Mouse (Mus musculus) thymus, postnatal 14 days (tissue): ENCODE data around the gene AI464131.

Source experiments
- DNase-seq: peaks from one replicate; pipeline ENCODE4 v3.0.0; 2021

Gene AI464131

DNA sequence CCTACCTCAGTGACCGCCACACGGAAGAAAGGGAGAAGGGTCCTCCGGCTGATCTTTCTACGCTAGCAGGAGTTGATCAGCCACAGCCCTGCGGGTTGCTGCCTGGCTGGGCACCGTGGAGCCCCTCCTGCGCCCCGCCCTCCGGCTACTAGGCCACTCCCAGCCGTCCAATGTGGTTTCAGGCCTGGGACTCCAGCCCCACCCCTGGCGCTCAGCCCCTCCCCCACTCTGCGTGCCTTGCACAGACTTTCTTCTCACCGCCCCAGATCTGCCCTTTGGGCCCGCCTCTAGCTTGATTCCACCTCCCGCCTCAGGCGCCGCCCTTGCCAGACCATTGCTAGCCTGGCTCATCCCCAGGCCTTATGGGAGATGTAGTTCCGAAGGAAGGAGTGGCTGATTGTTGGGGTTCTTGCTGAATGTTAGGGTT is at the start of gene AI464131:
AI464131 (minus strand) TSS at position 91 of the 427 bp plus-strand sequence.
- peak; percentile 72 for DNase-seq

DNA sequence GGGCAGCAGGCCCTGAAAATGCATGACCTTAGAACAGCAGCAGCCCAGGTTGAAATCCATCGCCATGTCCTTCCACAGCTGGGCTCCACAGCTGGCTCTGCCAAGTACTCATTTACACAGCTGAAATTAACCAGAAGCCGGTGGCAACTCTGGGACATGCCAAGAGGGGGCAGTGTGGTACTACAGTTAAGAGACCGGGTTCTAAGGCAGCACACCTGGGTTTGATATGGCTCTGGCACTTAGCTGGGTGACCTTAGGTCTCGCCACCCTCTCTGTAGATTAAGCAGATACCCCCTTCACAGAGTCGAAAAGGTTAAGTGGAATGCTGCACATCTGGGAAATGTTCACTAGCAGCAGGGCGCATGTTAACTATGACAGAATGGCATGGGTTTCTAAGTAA is 49.7 kb upstream of the AI464131 start:
- DNase-seq, result peak; percentile 80

DNA sequence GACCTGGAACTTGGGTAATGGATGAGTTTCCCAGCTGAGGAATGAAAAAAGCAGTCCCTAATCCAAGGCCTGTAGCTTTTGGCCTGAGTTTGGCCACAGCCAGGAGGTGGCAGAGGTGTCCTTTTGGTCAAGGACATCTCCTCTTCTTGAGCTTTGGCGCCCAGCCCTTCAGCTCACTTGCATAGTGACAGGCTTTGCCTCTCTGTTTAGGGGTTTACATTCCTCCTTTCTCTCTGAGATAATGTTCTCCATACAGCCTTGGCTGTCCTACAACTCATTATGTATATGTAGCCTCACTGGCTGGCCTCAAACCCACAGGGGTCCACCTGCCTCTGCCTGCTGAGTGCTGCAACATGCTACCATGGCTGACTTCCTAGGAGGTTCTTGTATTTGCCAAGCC is 44.2 kb upstream of the AI464131 start:
- DNase-seq, result no peak

DNA sequence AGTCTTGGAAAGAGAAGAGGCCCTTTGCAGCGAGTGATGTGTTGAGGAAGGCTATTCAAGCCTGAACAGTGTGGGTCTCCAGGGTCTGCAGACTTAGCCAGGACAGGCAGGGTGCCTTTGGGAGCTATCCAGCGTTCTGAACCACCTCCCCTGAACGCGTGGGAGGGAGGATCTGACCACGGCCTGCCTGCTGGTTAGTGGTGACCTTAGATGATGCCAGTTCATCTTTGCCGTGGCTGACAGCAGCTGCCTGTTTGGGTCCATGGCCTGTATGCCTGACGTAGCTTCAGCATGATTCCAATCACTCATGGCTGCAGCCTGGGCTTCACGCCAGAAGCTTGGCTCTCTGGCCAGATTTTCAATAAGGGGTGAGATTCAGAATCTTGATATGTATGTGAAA is 43.1 kb upstream of the AI464131 start:
- DNase-seq, result peak; percentile 9

DNA sequence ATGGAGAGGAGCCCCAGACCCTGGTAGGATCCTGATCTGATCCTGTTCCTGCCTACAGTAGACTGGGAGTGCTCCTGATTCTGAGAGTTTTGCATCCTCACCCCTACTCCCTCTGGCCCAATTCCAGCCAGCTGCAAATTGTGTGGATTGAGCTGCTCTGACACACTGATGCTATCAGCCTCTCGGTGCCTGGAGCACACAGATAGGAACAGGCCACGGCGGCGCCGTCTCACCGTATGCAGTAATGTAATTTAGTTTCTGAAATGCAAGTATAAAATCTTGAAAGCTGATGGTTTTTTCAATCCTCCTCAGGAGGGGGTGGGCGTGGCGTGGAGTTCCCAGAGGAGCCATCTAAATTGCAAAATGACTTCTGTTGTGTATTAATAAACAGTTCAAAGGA is 39.3 kb upstream of the AI464131 start:
- no peak for DNase-seq

DNA sequence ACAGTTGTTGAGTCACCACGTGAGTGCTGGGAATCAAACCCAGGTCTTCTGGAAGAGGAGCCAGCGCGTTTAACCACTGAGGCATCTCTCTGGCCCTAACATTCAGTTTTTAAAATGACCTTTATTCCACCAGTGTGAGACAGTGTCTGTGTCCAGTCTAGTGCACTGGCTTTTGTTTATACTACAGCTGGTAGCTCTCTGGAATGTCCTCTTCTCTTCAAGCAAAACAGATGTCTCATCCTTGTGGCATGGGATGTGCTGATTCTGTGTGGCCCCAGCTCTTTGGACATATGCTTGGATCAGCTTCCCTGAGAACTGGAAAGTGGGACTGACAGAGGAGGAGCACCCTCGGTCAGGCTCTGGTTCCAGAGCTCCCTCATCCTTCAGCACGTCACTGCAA is 32.0 kb upstream of the AI464131 start:
- no peak for DNase-seq

DNA sequence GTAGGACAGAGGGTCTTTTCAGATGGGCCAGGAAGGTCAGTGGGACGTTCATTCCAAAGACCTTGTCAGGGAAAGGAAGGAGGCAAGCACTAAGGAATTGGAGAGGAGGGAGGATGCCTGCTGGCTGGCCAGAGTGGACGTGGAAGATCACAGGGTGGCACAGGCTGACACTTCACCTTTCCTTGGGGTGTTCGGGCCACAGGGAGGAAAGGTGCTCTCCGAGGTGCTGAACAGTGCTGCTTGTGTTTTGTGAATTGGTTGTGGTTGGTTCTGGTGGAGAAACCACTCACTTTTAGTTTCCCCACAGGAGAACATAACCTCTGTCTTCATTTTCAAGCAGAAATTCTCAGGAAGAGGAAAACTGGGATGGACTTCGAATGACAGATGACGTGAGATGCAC is 29.5 kb upstream of the AI464131 start:
- DNase-seq, result peak; percentile 26

DNA sequence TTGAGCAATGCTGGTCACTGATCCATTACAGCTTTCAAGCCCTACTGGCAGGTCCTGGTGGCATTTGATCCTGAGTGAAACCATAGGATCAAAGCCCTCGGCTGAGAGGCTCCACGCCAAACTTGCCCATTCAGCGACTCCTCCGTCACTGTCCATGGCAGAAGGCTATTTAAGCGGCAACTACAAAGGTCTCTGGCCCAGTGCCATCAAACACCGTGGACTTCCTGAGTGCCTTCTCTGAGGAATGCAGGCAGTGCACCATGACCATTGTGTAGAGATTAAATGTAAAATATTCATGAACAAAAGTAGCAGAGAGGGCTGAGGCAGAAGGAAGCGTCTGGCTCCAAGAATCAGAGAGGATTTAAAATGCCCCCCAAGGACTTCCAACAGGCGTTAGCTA is 25.1 kb upstream of the AI464131 start:
- no peak for DNase-seq

DNA sequence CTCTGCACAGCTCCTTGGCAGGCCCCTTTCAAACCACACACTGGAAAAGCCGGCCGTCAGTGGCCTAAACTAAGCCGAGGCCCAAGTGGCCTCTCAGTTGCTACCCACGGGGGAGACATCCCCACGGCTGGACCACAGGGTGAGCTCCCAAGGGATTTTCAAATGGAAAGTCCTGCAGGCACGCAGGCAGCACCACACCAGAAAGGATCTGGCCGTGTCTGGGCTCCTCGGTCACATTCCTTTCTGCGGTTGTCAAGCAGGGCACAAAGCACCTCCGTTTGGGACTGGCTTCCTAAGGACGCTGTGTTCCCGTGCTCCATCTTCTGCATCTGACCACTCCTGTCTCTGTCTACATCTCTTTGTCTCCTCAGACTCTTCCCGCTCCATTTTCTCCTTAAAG is 24.2 kb upstream of the AI464131 start:
- no peak for DNase-seq

DNA sequence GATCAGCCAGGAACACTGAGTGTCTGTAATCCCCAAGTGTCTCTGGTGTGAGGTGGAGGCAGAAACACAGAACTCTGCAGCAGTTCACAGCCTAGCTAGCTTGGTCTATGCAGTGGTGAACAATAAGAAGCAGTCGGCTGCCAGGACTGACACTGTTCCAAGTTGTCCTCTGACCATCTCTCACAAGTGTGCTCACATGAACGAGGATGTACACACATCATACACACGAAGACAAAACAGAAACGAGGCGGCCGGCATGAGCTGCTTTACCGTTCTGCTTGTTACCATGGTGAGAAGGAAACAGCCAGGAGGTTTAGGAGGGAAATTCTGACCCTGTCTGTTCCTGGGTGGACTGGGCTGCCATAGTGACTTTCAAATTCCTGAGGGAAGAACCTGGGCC is 23.7 kb upstream of the AI464131 start:
- no peak for DNase-seq

DNA sequence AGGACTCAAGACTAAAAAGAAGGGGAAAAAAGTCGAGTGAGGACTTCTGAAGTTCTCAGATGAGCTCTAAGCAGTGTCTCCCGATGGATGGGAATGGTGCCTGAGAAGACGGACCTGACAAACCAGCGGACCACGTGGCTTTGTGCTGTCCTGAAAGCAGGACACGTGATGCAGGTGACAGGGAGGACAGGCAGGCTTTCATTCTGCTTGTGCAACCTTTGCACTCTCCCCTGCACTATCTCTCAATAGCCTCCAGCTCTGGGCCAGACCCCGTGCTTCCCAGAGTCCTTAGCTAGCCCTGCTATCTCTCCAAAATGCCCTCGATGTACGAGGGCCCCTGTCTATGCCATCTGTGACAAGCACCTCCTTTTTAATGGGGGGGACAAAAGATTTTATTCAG is 22.0 kb upstream of the AI464131 start:
- DNase-seq, result no peak

DNA sequence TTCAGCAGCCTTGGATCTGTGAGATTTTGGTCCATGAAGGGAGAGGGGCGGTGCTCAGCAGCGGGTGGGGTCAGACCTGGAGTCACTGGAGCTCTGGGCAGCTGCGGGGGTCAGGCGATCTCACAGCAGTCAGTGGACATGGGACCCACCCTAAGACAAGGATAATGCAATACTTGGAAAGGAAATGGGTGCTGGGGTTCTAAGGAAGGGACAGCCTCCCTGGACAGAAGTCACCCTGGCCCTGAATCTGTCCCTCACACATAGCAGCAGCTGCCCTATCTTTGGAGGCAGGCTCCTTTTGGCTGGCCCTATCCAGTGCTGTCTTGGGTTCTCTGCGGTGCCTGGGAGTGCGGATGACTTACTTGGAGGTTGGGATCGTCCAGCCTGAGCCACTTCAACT is 21.0 kb upstream of the AI464131 start:
- no peak for DNase-seq

DNA sequence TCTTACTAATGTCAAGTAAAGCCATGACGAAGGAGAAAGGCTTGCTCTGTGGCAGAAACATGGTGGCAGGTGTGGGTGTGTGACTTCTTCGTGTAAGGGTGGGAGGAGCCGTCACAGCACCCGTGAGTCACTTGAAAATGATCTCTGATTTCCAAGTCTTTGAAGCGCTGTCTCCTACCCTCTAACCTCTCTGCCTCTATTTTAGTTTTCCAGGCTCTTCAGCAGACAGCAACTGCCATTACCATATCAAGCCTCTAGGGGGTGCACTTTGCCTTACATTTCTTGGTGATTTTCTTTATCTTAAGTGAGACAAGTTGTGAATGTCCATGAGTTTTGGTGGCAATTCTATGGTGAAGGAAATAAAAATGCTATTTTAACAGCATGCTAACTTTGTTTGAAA is 19.9 kb upstream of the AI464131 start:
- DNase-seq, result peak; percentile 27

DNA sequence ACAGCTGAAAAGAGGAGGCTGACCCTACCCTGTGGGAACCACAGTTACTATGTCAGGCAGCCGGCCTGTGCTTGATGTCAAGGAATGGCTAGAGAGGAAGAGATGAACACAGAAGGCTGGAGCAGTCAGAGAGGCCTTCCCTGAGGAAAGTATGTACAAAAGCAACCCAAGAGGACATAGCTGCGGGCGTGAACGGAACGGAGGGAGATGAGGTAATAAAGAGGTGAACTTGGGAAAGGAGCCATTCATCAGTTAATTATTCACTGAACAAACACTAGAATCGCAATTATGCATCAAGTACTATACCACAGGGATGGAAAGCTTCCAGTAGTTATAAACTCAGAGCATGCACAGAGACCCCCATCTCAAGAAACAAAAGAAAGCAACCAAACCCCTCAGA is 19.3 kb upstream of the AI464131 start:
- DNase-seq, result no peak

DNA sequence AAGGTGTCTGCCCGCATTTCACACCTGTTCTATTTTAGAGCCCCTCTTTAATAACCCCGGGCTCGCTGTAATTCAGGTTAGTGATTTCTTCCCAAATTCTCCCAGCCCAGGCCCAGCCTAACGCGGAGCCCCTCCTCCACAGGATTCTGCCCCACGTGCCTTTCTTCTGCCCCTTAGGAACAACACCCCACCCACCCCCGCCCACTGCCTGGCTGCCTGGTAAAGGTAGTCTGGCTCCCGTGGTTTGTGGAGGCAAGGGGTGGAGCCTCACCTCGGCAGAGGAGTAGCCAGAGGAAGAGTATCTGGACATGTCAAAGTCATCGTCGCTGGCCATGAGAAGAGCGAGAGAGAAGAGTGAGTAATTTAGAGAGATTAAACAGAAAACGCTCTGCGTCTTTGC is 17.8 kb upstream of the AI464131 start:
- no peak for DNase-seq

DNA sequence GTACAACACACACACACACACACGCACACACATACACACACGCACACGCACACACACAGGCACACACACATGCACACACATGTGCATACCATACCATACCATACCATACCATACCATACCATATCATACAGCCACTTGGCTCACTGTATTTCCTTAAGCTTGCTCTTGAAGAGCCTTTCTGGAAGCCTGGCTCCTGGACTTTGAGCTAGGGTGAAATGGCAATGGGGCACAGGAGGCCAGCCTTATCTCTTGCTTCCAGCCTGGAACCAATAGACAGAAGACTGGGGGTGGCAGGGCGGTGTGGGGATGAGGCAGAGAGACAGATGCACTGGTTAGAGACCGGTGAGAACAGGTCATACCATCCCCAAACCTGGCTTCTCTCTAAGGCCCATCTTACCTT is 16.3 kb upstream of the AI464131 start:
- DNase-seq, result no peak

DNA sequence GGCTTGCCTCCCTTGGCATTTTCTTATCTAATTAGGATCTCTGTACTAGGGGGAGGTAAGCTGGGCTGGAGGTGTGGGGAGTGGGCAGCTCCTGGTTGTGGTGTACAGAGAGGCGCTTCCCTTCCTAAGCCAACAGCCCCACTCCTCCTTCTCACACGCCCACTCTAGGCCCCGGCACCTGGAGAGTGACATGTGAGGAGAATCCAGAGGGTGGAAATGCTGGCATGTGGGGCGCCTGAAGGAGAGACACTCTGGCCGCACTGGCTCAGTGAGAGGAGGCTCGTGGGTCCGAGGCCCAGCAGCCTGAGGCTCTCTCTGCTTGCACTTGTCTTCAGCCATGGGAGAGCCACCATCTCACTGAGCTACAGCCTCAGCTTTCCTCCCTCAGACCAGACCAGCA is 15.5 kb upstream of the AI464131 start:
- DNase-seq, result no peak

DNA sequence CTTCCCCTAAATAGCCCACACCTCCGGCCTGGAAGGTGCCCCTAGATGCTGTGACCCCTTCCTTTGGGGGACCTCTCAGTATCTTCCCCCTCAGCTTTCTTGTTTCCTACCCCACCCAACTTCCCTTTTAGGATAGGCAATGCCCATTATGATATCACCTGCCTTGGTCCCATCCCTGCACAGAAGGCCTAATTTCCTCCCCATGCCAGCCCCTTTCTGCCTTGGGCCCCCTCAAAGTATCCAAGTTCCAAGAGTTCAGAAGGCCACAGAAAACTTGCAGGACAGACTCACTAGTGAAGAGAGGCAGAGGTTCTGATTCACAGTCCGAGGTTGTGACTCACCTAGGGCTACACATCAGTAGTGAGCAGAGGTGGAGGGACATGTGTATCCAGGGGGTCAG is 14.4 kb upstream of the AI464131 start, which contains the start of gene 1110017D15Rik:
1110017D15Rik (minus strand) TSS at position 101 of the 400 bp plus-strand sequence.
- no peak for DNase-seq

DNA sequence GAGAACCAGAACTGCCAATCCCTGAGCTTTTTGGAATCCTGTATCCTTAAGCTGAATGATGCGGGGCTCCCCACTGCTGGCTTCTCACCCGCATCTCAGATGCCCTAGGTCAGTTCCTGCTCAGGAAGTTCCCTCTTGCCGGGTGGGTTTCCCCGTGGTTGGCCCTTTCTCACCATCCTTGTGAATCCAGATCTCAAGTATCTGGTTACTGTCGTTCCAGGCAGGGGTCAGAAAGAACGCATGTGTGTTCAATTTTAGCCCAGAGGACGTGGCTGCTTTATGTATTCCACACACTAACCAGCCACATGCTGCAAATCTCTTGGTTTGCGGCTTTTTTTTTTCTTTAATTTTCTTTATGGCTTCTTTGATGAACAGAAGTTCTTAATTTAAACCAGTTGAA is 10.8 kb upstream of the AI464131 start:
- no peak for DNase-seq

DNA sequence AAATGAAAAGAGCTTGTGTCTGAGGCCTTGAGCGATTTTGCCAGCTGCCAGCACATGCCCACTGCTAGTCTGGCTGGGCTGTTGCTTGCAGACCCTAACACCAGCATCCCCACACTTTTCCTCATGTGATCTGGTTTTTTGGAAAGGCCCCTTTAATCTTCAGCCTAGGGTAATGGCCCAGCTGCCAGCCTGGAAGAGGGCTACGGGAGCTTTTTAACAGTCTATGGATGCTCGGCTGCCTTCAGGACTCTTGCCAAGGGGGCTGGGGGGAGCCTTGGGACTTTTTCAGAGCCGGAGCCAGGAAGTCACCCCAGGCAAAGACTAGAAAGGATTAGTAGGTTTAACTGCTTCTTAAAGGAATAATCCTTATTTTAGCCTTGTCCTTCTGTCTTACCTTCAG is 10.4 kb upstream of the AI464131 start:
- DNase-seq, result no peak

DNA sequence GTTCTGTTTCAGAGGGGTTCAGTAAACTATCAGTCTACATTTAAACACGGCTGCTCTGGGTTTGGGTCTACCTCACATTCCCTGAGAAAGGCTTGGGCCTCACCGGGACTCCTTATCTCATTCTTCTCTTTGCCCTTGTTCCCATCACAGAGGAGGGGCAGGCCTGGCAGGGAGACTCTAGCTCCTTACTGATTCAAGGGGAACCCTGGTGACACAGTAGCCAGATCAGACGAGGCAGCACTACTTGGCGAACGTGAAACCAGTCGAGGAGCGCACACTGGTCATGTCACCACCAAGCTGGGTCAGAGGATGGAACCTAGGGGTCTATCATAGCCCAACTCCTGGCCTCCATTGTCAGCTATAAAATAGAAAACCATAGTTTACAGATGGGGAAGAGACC is 5.1 kb upstream of the AI464131 start:
- no peak for DNase-seq

DNA sequence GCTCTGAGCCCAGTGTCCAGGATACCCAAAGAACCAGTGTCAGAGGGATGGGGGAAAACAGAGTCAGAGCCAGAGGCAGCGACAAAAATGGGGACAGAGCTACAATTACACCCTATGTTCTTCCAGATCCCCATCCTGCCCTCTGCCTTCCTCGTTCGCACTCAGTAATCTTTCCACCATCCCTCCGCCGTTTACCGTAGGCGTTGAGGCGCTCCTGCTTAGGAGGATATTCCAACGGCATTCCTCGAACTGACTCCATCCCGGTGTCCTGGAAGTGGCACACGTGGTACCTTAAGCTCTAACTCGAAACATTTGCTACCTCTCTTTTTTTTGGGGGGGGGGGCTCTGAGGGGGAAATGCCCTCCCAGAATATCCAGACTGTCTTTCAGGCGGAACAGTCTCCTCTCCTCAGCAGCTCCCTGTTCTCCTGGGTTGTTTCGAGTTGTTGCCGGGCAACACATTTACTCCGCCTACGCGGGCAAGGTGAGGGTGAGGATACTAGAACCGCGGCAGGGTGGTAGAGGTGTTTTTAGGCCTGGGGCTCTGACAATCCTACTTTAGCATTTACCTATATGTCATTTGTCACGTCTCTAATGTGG is 4.5 kb upstream of the AI464131 start:
- no peak for DNase-seq

DNA sequence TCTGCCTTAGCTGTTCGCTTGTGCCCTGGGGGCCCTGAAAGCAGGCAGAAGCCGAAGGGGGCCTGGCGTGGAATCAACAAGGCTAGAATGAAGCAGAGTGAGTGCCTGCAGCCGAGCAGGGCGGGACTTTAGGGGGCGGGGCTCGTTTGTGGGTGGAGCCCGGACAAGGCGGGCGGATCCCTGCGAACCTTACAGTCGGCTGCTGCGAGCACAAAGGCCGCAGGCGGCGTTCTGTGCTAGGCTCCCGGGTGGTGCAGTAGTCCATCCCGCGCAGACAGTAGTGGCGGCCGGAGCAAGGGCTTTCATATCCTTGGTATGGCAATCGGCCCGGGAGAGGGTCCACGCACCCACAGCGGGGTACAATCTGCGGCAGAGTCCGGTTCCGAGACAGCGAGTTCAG is 4.0 kb upstream of the AI464131 start:
- DNase-seq, result peak; percentile 76

DNA sequence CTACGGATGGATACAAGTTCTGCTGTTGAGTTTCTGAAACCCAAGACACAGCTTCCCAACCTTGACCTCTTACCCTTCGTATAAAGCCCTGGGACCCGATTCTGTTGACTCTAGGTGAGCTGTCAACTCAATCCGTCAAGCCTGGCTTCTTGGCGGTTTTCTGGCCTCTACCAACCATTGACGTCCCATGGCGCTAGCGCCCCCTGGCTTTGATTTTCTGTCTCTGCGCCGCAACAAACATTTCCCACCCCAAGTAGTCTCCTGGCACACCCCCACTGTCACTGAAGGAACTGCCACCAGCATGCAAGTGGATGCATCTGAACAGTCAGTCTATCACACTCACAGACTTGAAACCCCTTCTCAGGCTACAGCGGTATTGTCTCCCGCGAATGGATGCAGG is 3.3 kb upstream of the AI464131 start:
- peak; percentile 46 for DNase-seq

DNA sequence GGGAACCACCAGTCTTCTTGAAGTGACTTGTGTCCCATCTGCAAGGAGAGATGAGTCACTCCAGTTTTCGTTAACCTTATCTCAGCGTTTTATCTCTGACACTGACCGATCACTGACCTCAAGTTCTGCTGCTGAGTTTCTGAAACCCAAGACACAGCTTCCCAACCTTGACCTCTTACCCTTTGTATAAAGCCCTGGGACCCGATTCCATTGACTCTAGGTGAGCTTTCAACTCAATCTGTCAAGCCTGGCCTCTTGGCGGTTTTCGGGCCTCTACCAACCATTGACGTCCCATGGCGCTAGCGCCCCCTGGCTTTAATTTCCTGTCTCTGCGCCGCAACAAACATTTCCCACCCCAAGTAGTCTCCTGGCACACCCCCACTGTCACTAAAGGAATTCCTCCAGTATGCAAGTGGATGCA is 2.3 kb upstream of the AI464131 start:
- no peak for DNase-seq

DNA sequence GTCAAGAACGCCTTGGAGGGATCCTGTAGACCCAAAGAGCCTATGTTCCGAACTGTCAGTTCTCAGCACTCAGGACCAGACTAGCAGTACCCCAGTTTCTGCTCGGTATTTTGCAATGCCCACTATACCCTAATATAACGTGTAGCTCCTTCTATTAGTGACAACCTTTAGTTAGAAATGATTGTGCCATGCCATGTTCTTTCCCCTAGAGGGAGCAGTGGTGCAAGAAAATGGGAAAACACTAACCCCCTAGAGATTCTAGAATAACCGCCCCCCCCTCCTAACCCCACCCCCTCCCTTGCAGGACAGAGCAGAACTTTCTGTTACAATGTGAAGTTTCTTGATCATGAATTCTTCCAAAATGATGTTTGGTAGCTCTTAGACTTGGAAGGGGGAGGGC is 1.4 kb upstream of the AI464131 start:
- DNase-seq, result no peak
